Mouse (Mus musculus): ENCODE data around the gene Plekho2. TPM values are rescaled to one million over a fixed set of nuclear protein-coding genes. Genes with fewer than 3 reads are reported as not detected.

Plekho2 gene
- polyA plus RNA-seq, 1 experiment from 2014 or later: 20.3 TPM

- Histone ChIP-seq H3K4me3 (ENCODE audit: low read depth, low read length) (no peak overlapping the region), H3K4me1 (ENCODE audit: insufficient read depth, low read depth, low read length) (peaks cover 18% of the 10 kb centered on the region), H3K27me3 (replicated peaks; ENCODE audit: insufficient read depth, low read length) (no peaks in the 10 kb centered on the region), H3K9ac (replicated peaks; ENCODE audit: low read depth) (no peak overlapping the region), H3K36me3 (ENCODE audit: insufficient read depth, low read length) (no peaks in the 10 kb centered on the region), H3K27ac (ENCODE audit: low read length) (no peak overlapping the region), H3K4me2 (replicated peaks; ENCODE audit: low read depth, low read length) (no peak overlapping the region), H3K9me3 (ENCODE audit: low read length) (no peaks in the 10 kb centered on the region)
- no peak for ATAC-seq
- no peak for TF ChIP-seq CTCF (IDR thresholded peaks at IDR 0.05)
- TF ChIP-seq EP300 (IDR thresholded peaks at IDR 0.05): no peak
- WGBS: 64% methylated on average over 8 of the region's 8 CpGs
- DNase-seq (ENCODE audit: low spot score): no peak
Observed at GRCm38 (mm10) chr9:65548311-65548710, 31.5 kb downstream of the Plekho2 start.

DNA sequence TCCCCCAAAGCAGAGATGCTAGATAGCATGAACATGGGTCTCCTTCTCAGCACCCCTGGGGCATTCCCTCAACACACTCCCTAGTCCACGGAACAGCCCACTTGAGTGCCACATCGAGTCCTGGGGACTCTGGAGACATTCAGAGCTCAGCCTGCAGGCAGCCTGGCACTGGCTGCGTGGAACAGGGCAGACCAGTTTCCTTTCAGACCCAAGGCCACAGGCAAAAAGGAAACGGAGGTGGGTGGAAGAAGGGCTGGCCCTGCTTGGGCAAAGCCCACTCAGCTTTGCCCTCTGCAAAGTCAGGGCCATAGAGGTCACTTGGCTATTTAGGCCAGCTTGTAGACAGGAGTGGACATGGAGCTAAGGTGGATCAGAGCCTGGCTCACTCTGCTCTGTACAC, 32.0 kb downstream of the Plekho2 start:
- no peaks in the 10 kb centered on the region for H3K9me3 ChIP-seq (ENCODE audit: low read length)
- ATAC-seq (no peak), DNase-seq (ENCODE audit: low spot score) (no peak)
- no peak overlapping the region for H3K9ac ChIP-seq (replicated peaks; ENCODE audit: low read depth)
- H3K4me3 ChIP-seq (ENCODE audit: low read depth, low read length): no peak overlapping the region
- no peak overlapping the region for H3K4me2 ChIP-seq (replicated peaks; ENCODE audit: low read depth, low read length)
- TF ChIP-seq CTCF (IDR thresholded peaks at IDR 0.05) (no peak), EP300 (IDR thresholded peaks at IDR 0.05) (no peak)
- H3K27ac ChIP-seq (ENCODE audit: low read length): no peak overlapping the region
- WGBS: 36% methylated on average over 4 of the region's 4 CpGs
- H3K36me3 ChIP-seq (ENCODE audit: insufficient read depth, low read length): no peaks in the 10 kb centered on the region
- no peaks in the 10 kb centered on the region for H3K27me3 ChIP-seq (replicated peaks; ENCODE audit: insufficient read depth, low read length)
- H3K4me1 ChIP-seq (ENCODE audit: insufficient read depth, low read depth, low read length): peaks cover 18% of the 10 kb centered on the region

DNA sequence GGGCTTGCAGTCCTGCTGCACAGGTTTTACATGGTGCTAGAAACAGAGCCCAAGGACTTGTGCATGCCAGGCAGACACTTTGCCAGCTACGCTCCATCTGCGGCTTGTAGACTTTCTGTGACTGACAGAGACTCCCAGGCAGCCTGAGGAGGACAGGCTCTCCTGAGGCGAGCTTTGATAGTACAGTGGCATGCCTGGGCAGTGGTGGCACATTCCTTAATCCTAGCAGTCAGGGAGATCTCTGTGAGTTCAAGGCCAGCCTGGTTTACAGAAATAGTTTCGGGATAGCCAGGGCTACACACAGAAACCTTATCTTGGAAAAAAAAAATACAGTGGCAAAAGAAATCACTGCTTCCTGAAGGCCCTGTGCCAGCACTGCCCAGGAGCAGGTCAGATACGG, 32.7 kb downstream of the Plekho2 start:
- Histone ChIP-seq H3K4me1 (ENCODE audit: insufficient read depth, low read depth, low read length) (peaks cover 18% of the 10 kb centered on the region), H3K4me2 (replicated peaks; ENCODE audit: low read depth, low read length) (no peak overlapping the region), H3K36me3 (ENCODE audit: insufficient read depth, low read length) (no peaks in the 10 kb centered on the region), H3K27me3 (replicated peaks; ENCODE audit: insufficient read depth, low read length) (no peaks in the 10 kb centered on the region), H3K27ac (ENCODE audit: low read length) (no peak overlapping the region), H3K9me3 (ENCODE audit: low read length) (no peaks in the 10 kb centered on the region), H3K9ac (replicated peaks; ENCODE audit: low read depth) (no peak overlapping the region), H3K4me3 (ENCODE audit: low read depth, low read length) (no peak overlapping the region)
- DNase-seq (ENCODE audit: low spot score): no peak
- WGBS: 76% methylated on average over 5 of the region's 5 CpGs
- ATAC-seq: no peak
- TF ChIP-seq CTCF (IDR thresholded peaks at IDR 0.05) (no peak), EP300 (IDR thresholded peaks at IDR 0.05) (no peak)

DNA sequence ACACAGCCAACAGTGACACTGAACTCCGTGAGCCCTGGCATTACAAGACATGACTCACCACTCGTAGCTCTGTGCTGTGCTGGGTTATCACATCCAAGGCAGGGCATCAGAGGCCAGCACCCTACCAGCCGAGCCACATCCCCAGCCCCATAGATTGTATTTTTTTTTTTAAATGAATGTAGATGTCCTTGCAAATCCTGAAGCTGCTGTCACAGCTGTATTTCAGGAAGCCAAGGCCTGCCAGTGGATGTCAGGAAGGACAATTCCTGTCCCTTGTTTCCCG, 33.5 kb downstream of the Plekho2 start:
- ATAC-seq: no peak
- WGBS: 39% methylated on average over 4 of the region's 4 CpGs
- no peak for DNase-seq (ENCODE audit: low spot score)
- Histone ChIP-seq H3K27me3 (replicated peaks; ENCODE audit: insufficient read depth, low read length) (no peaks in the 10 kb centered on the region), H3K36me3 (ENCODE audit: insufficient read depth, low read length) (no peaks in the 10 kb centered on the region), H3K4me3 (ENCODE audit: low read depth, low read length) (no peak overlapping the region), H3K4me2 (replicated peaks; ENCODE audit: low read depth, low read length) (no peak overlapping the region), H3K9me3 (ENCODE audit: low read length) (no peaks in the 10 kb centered on the region), H3K4me1 (ENCODE audit: insufficient read depth, low read depth, low read length) (peaks cover 15% of the 10 kb centered on the region), H3K9ac (replicated peaks; ENCODE audit: low read depth) (no peak overlapping the region), H3K27ac (ENCODE audit: low read length) (0 out of 2 replicates have a peak overlapping the region, but pooled peaks have one; percentile 12)
- no peak for TF ChIP-seq CTCF (IDR thresholded peaks at IDR 0.05)
- TF ChIP-seq EP300 (IDR thresholded peaks at IDR 0.05): no peak

- Histone ChIP-seq H3K4me1 (ENCODE audit: insufficient read depth, low read depth, low read length) (peaks cover 13% of the 10 kb centered on the region), H3K27ac (ENCODE audit: low read length) (0 out of 2 replicates have a peak overlapping the region, but pooled peaks have one; percentile 12), H3K9me3 (ENCODE audit: low read length) (no peaks in the 10 kb centered on the region), H3K4me2 (replicated peaks; ENCODE audit: low read depth, low read length) (no peak overlapping the region), H3K27me3 (replicated peaks; ENCODE audit: insufficient read depth, low read length) (no peaks in the 10 kb centered on the region), H3K36me3 (ENCODE audit: insufficient read depth, low read length) (no peaks in the 10 kb centered on the region), H3K4me3 (ENCODE audit: low read depth, low read length) (no peak overlapping the region), H3K9ac (replicated peaks; ENCODE audit: low read depth) (no peak overlapping the region)
- ATAC-seq (peak; percentile 12; the same call in 1 of the 2 replicates), DNase-seq (ENCODE audit: low spot score) (peak; percentile 52)
- 67% methylated on average over 10 of the region's 10 CpGs for WGBS
- no peak for TF ChIP-seq CTCF (IDR thresholded peaks at IDR 0.05)
- TF ChIP-seq EP300 (IDR thresholded peaks at IDR 0.05): no peak
Observed at GRCm38 (mm10) chr9:65545635-65546412, 34.0 kb downstream of the Plekho2 start.

- Histone ChIP-seq H3K36me3 (ENCODE audit: insufficient read depth, low read length) (no peaks in the 10 kb centered on the region), H3K4me2 (replicated peaks; ENCODE audit: low read depth, low read length) (no peak overlapping the region), H3K4me3 (ENCODE audit: low read depth, low read length) (no peak overlapping the region), H3K9me3 (ENCODE audit: low read length) (no peaks in the 10 kb centered on the region), H3K27me3 (replicated peaks; ENCODE audit: insufficient read depth, low read length) (no peaks in the 10 kb centered on the region), H3K4me1 (ENCODE audit: insufficient read depth, low read depth, low read length) (no peaks in the 10 kb centered on the region; the same call in 1 of the 2 replicates), H3K9ac (replicated peaks; ENCODE audit: low read depth) (no peak overlapping the region), H3K27ac (ENCODE audit: low read length) (peak overlapping the region; percentile 73)
- TF ChIP-seq EP300 (IDR thresholded peaks at IDR 0.05): no peak
- TF ChIP-seq CTCF (IDR thresholded peaks at IDR 0.05): no peak
- WGBS: 62% methylated on average over 7 of the region's 7 CpGs
- no peak for ATAC-seq
- peak; percentile 57 for DNase-seq (ENCODE audit: low spot score)
Observed at GRCm38 (mm10) chr9:65542111-65542524, 37.7 kb downstream of the Plekho2 start.
